Comparison of ENCODE assay signal across 7 mouse cellular contexts in genomic region chr11:55446579-55446978, GRCm38 (mm10). TPM values are rescaled to one million over a fixed set of nuclear protein-coding genes. Genes with fewer than 3 reads are reported as not detected.
DNase-seq lines count a peak whose midpoint lies in the region; ATAC-seq lines count a peak whose summit lies in the region.

No protein-coding gene starts in this region.

- H3K9me3 ChIP-seq in intestine, embryonic 15.5 days = no peaks in the 10 kb centered on the region
- H3K9me3 ChIP-seq in midbrain, embryonic 10.5 days (replicated peaks) = no peaks in the 10 kb centered on the region

- ATAC-seq in intestine, embryonic 15.5 days = peak; percentile 72

- no peaks in the 10 kb centered on the region for H3K36me3 ChIP-seq in intestine, embryonic 15.5 days
- peaks cover 30% of the 10 kb centered on the region for H3K36me3 ChIP-seq in midbrain, embryonic 10.5 days

- H3K27me3 ChIP-seq in intestine, embryonic 15.5 days (replicated peaks) = no peaks in the 10 kb centered on the region
- no peaks in the 10 kb centered on the region for H3K27me3 ChIP-seq in midbrain, embryonic 10.5 days (ENCODE audit: low read depth, poor library complexity, severe bottlenecking)

- H3K4me3 ChIP-seq in intestine, embryonic 15.5 days (replicated peaks) = no peak overlapping the region
- no peak overlapping the region for H3K4me3 ChIP-seq in midbrain, embryonic 10.5 days

- 0 out of 2 replicates have a peak, but pooled peaks cover 3% of the 10 kb centered on the region for H3K4me1 ChIP-seq in intestine, embryonic 15.5 days (replicated peaks)
- H3K4me1 ChIP-seq in midbrain, embryonic 10.5 days = 0 out of 2 replicates have a peak, but pooled peaks cover 2% of the 10 kb centered on the region

- H3K9ac ChIP-seq in intestine, embryonic 15.5 days = no peak overlapping the region

- peak; percentile 80 for DNase-seq in adrenal gland, adult 8-10 months
- peak; percentile 80 for DNase-seq in embryo, embryonic 9.5 days (ENCODE audit: extremely low spot score)
- peak; percentile 67 to 81 for DNase-seq in gastrocnemius, postnatal 4 days (ENCODE audit: low spot score in 2 of 2)
- peak; percentile 77 to 85 for DNase-seq in left cerebral cortex, postnatal 25 days (ENCODE audit: low spot score in 2 of 2)
- peak; percentile 75 for DNase-seq in midbrain, embryonic 10.5 days (ENCODE audit: low spot score)
- DNase-seq in right cerebral cortex, postnatal 36 days (ENCODE audit: low spot score in 2 of 2) = peak; percentile 46 to 62

- no peak overlapping the region for H3K4me2 ChIP-seq in intestine, embryonic 15.5 days (replicated peaks)

- intact Hi-C loops in left cerebral cortex, postnatal 25 days (cut with DNase I) = loop anchor here (1.0 to 2.0 kb wide), 2 partner anchors 57 to 242 kb away; partner anchors contain the start of gene Slc36a1

- H3K27ac ChIP-seq in intestine, embryonic 15.5 days = no peak overlapping the region
- H3K27ac ChIP-seq in midbrain, embryonic 10.5 days (replicated peaks) = 0 out of 2 replicates have a peak overlapping the region, but pooled peaks have one; percentile 17

- 14% methylated on average over 4 of the region's 4 CpGs for WGBS in intestine, embryonic 15.5 days
- 36% methylated on average over 4 of the region's 4 CpGs for WGBS in midbrain, embryonic 10.5 days

RNA-seq across cellular contexts. Expression of gene Atox1, which starts 14.5 kb away (rescaled TPM):
- 100 to 1,000 TPM; 171 to 396 (median 303) TPM for total RNA-seq in adrenal gland, adult 8-10 months (2022)
- total RNA-seq in gastrocnemius, postnatal 4 days (2021) = 10 to 100 TPM; 87.6 to 95.6 TPM
- polyA plus RNA-seq in intestine, embryonic 15.5 days (2015; fragmentation: Nextera tagmentation; extraction: Ambion mirVana) = 370 and 402 TPM in 2 replicates
- total RNA-seq in left cerebral cortex, postnatal 25 days (2021) = 100 to 1,000 TPM in 1 of 2 experiments, 10 to 100 TPM in 1; 98.7 to 111 TPM
- 229 and 231 TPM in 2 replicates for polyA plus RNA-seq in midbrain, embryonic 10.5 days (2016; fragmentation: Nextera tagmentation; extraction: Ambion mirVana)

RNA-seq across cellular contexts. Expression of gene G3bp1, which starts 22.9 kb away (rescaled TPM):
- 10 to 100 TPM; 49.8 to 58.6 (median 57.0) TPM for total RNA-seq in adrenal gland, adult 8-10 months (2022)
- total RNA-seq in gastrocnemius, postnatal 4 days (2021) = 10 to 100 TPM; 77.3 TPM
- 163 and 179 TPM in 2 replicates for polyA plus RNA-seq in intestine, embryonic 15.5 days (2015; fragmentation: Nextera tagmentation; extraction: Ambion mirVana)
- 10 to 100 TPM; 34.1 to 34.4 TPM for total RNA-seq in left cerebral cortex, postnatal 25 days (2021)
- polyA plus RNA-seq in midbrain, embryonic 10.5 days (2016; fragmentation: Nextera tagmentation; extraction: Ambion mirVana) = 258 and 281 TPM in 2 replicates

RNA-seq across cellular contexts. Expression of gene Sparc, which starts 23.6 kb away (rescaled TPM):
- total RNA-seq in adrenal gland, adult 8-10 months (2022) = 1,000 to 10,000 TPM; 1,201 to 2,025 (median 1,729) TPM
- total RNA-seq in gastrocnemius, postnatal 4 days (2021) = 1,000 to 10,000 TPM; 2,207 to 2,385 TPM
- polyA plus RNA-seq in intestine, embryonic 15.5 days (2015; fragmentation: Nextera tagmentation; extraction: Ambion mirVana) = 1,532 and 1,545 TPM in 2 replicates
- 100 to 1,000 TPM; 275 to 297 TPM for total RNA-seq in left cerebral cortex, postnatal 25 days (2021)
- 333 and 416 TPM in 2 replicates for polyA plus RNA-seq in midbrain, embryonic 10.5 days (2016; fragmentation: Nextera tagmentation; extraction: Ambion mirVana)

Comparison
In these comparisons a context has a peak if more than half of its experiments do, and no peak if none do; other contexts are left out.
1. RNA of gene Sparc, which starts 23.6 kb away (total RNA-seq): 2,207 to 2,385 TPM in gastrocnemius, postnatal 4 days and 1,201 to 2,025 TPM in adrenal gland, adult 8-10 months; 275 to 297 TPM in left cerebral cortex, postnatal 25 days; every median in the first group is over 4 times any median in the second.
2. Peak in every context shown above with its lines, with median percentiles within 50 percentile points of each other: DNase-seq.